Mouse (Mus musculus) neural tube, embryonic 15.5 days (tissue): Measurements from ENCODE around the gene Gm20388. TPM values are rescaled to one million over a fixed set of nuclear protein-coding genes. Genes with fewer than 3 reads are reported as not detected.
A peak's percentile ranks its signal among the peaks of the same experiment; 100 is the strongest.

Experiments used
- ATAC-seq: fragments of 200-750 bp; cut with Nextera tagmentation; 2 replicates; pipeline ENCODE4 v1.8.0; 2017; ENCODE audit warnings: mild to moderate bottlenecking, moderate TSS enrichment, moderate library complexity; ENCODE audit not compliant: low FRiP score
- H3K27ac ChIP-seq: fragments of 300-500 bp; sonication (generic); replicated peaks from 2 replicates; pipeline ENCODE4 v1.5.1; 2015; ENCODE audit warnings: mild to moderate bottlenecking, inconsistent platforms
- H3K27me3 ChIP-seq: fragments of 300-500 bp; sonication (generic); replicated peaks from 2 replicates; pipeline ENCODE4 v1.6.1; 2015; ENCODE audit warnings: inconsistent platforms
- H3K36me3 ChIP-seq: fragments of 300-500 bp; sonication (generic); 2 replicates; pipeline ENCODE4 v1.6.1; 2015; ENCODE audit warnings: inconsistent platforms
- H3K4me1 ChIP-seq: fragments of 300-500 bp; sonication (generic); 2 replicates; pipeline ENCODE4 v1.6.1; 2015; ENCODE audit warnings: inconsistent platforms
- H3K4me2 ChIP-seq: fragments of 300-500 bp; sonication (generic); 2 replicates; pipeline ENCODE4 v1.6.1; 2015; ENCODE audit warnings: inconsistent platforms, mild to moderate bottlenecking, moderate library complexity
- H3K4me3 ChIP-seq: fragments of 300-500 bp; sonication (generic); replicated peaks from 2 replicates; pipeline ENCODE4 v1.5.1; 2015; ENCODE audit warnings: mild to moderate bottlenecking, inconsistent platforms
- H3K9ac ChIP-seq: fragments of 300-500 bp; sonication (generic); replicated peaks from 2 replicates; pipeline ENCODE4 v1.6.1; 2015; ENCODE audit warnings: mild to moderate bottlenecking, inconsistent platforms
- H3K9me3 ChIP-seq: fragments of 300-500 bp; sonication (generic); replicated peaks from 2 replicates; pipeline ENCODE4 v1.6.1; 2016; ENCODE audit warnings: inconsistent platforms
- WGBS: fragments of 180-500 bp; shearing (Covaris S2); methylation state at CpG from one replicate; pipeline ENCODE4 v1.1.7; 2015; ENCODE audit warnings: mixed read lengths; 5-methylcytosine and 5-hydroxymethylcytosine counted together
- polyA plus RNA-seq: library from polyadenylated mRNA; unstranded; fragments of >200 nt; fragmentation: Nextera tagmentation; extraction: Ambion mirVana; gene quantifications from 2 replicates; pipeline ENCODE4 v1.2.1, GENCODE M21; 2015

Gm20388 gene
- polyA plus RNA-seq, 1 experiment from 2014 or later: not detected

DNA sequence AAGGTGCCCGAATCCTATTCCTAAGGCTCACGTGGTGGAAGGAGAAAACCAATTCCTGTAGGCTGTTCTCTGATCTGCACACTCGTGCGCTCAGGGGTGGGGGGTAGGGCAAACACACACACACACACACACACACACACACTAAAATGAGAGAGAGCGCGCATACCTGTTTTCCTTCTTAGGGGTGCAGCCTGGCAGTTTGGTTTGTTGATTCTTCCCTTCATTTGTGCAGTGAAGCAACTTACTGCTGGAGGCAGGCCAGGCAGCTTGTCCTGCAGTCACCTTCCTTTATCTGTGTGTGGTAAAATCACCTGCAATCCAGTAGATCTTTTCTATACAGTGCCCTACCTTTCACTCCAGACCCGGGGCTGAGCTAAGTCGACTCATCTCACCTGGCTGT lies 3846.3 kb downstream of the Gm20388 start:
- Histone ChIP-seq H3K36me3 (no peaks in the 10 kb centered on the region), H3K4me2 (no peak overlapping the region), H3K9ac (no peak overlapping the region), H3K27me3 (no peaks in the 10 kb centered on the region), H3K27ac (no peak overlapping the region), H3K4me3 (no peak overlapping the region), H3K9me3 (no peaks in the 10 kb centered on the region), H3K4me1 (peaks cover 44% of the 10 kb centered on the region)
- 83% methylated on average over 8 of the region's 8 CpGs for WGBS
- ATAC-seq: no peak

GRCm38 (mm10) chr8:123758935-123759334 lies 3848.3 kb downstream of the Gm20388 start:
- Histone ChIP-seq H3K9ac (no peak overlapping the region), H3K27me3 (no peaks in the 10 kb centered on the region), H3K27ac (no peak overlapping the region), H3K36me3 (no peaks in the 10 kb centered on the region), H3K4me2 (no peak overlapping the region), H3K9me3 (no peaks in the 10 kb centered on the region), H3K4me3 (no peak overlapping the region), H3K4me1 (peaks cover 46% of the 10 kb centered on the region)
- 88% methylated on average over 1 of the region's 1 CpGs for WGBS
- ATAC-seq: no peak

GRCm38 (mm10) chr8:123759933-123760332 lies 3849.3 kb downstream of the Gm20388 start:
- no peaks in the 10 kb centered on the region for H3K9me3 ChIP-seq
- peak overlapping the region; percentile 8; the same call in 1 of the 2 replicates for H3K4me3 ChIP-seq
- H3K36me3 ChIP-seq: no peaks in the 10 kb centered on the region
- H3K4me2 ChIP-seq: peak overlapping the region; percentile 49
- WGBS: 5% methylated on average over 10 of the region's 10 CpGs
- no peaks in the 10 kb centered on the region for H3K27me3 ChIP-seq
- peak; percentile 56; the same call in 1 of the 2 replicates for ATAC-seq
- no peak overlapping the region for H3K27ac ChIP-seq
- H3K9ac ChIP-seq: no peak overlapping the region
- H3K4me1 ChIP-seq: peaks cover 40% of the 10 kb centered on the region

- 27% methylated on average over 5 of the region's 5 CpGs for WGBS
- Histone ChIP-seq H3K4me2 (no peak overlapping the region), H3K27ac (no peak overlapping the region), H3K4me3 (no peak overlapping the region), H3K36me3 (no peaks in the 10 kb centered on the region), H3K9ac (no peak overlapping the region), H3K4me1 (peaks cover 40% of the 10 kb centered on the region), H3K9me3 (no peaks in the 10 kb centered on the region), H3K27me3 (no peaks in the 10 kb centered on the region)
- ATAC-seq: no peak
Measured at GRCm38 (mm10) chr8:123760579-123760978, 3849.9 kb downstream of the Gm20388 start.

DNA sequence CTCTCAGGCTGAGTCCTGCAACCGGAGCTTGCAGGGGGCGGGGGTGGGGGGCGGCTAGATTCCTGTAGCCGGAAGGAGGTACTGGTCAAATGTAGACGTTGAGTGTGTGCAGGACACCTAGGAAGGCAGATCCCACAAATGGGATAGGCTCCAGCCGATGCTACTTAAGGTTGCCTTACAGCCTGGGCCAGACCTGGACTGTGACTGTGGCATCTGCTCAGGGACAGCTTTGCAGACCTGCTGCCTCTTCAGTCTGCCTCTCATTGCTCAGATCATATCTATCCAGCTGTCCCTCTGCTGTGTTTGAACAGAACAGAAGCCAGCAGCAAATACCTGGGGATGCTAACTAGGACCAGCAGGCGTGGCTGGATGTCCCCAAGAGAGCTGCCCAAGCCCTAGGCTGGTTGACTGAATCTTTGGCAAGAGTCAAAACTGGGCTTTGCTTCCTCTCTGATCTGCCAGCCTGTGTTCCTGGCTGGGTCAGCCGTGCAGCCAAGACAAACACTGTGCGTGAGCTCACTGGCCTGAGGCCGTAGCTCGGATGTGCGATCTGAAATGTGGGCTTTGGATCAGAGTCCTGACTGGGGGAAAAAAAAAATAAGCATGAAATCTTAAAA lies 3850.7 kb downstream of the Gm20388 start:
- Histone ChIP-seq H3K9me3 (no peaks in the 10 kb centered on the region), H3K36me3 (no peaks in the 10 kb centered on the region), H3K4me1 (peaks cover 40% of the 10 kb centered on the region), H3K4me2 (no peak overlapping the region), H3K9ac (no peak overlapping the region), H3K27ac (no peak overlapping the region; the same call in 1 of the 2 replicates), H3K27me3 (no peaks in the 10 kb centered on the region), H3K4me3 (no peak overlapping the region)
- no peak for ATAC-seq
- WGBS: 42% methylated on average over 12 of the region's 12 CpGs

DNA sequence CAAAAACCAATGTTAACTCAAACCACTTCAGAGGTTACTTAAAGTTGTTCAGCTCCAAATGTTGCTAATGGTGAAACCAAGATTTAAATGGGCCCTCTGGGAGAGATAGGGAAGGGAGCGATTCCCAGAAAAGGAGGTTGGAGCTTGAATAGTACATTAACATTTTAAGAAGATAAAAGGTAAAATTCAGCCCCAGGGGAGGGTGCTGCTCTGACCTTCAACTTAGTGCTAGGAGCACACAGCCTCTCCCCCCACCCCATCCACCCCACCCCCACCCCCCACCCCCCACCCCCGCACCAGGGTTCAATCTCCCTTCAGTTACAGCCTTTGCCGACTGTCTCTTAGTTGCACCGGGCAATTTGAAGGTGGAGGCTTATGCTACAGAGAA lies 3851.2 kb downstream of the Gm20388 start:
- WGBS: 14% methylated on average over 4 of the region's 4 CpGs
- no peak for ATAC-seq
- Histone ChIP-seq H3K27ac (no peak overlapping the region), H3K9me3 (no peaks in the 10 kb centered on the region), H3K9ac (no peak overlapping the region), H3K4me1 (peaks cover 40% of the 10 kb centered on the region), H3K4me3 (no peak overlapping the region), H3K27me3 (no peaks in the 10 kb centered on the region), H3K36me3 (no peaks in the 10 kb centered on the region), H3K4me2 (no peak overlapping the region)

GRCm38 (mm10) chr8:123763355-123763754 lies 3852.7 kb downstream of the Gm20388 start:
- no peak overlapping the region for H3K4me3 ChIP-seq
- H3K4me1 ChIP-seq: peaks cover 40% of the 10 kb centered on the region
- no peak overlapping the region for H3K4me2 ChIP-seq
- peak overlapping the region; percentile 45 for H3K27ac ChIP-seq
- ATAC-seq: no peak
- H3K36me3 ChIP-seq: no peaks in the 10 kb centered on the region
- WGBS: 31% methylated on average over 7 of the region's 7 CpGs
- no peaks in the 10 kb centered on the region for H3K27me3 ChIP-seq
- no peak overlapping the region for H3K9ac ChIP-seq
- H3K9me3 ChIP-seq: no peaks in the 10 kb centered on the region

DNA sequence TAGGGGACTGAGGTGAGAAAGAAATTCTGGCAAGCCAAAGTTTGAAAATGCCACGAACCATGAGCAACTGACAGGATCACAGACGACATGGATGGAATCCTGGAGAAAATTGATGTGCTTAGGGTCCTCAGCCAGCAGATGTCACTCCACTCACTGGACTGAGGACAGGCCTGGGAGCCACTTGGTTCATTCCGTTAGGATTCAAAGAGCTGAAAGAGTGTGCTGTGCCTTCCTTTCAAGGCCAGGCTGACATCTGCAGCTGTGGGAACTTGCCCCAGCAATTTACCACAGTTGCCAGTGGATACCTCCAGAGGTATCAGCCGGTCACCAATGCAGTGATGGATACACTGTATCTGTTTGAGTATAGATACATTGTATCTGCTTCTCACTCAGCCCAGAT lies 3854.0 kb downstream of the Gm20388 start:
- WGBS: 38% methylated on average over 4 of the region's 4 CpGs
- no peak overlapping the region for H3K4me2 ChIP-seq
- ATAC-seq: no peak

DNA sequence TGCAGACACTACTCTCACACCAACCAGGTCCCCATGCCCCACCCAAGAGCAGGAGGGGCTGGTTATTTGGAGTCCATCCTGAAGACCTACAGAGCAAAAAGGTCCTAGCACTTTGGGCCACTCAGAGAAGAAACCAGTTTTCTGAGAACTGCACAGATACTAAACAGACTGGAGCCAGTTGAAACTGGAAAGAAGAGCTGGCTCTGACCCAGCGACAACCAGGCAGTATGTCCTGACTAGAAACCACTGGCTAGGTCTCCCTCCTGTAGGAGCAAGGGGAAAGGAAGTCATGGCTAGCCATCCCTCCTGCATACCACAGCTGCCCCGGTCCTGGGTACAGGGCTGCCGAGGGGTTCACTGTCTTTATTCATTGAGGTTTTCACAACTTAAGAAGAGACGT lies 3855.9 kb downstream of the Gm20388 start:
- no peaks in the 10 kb centered on the region for H3K27me3 ChIP-seq
- H3K9me3 ChIP-seq: no peaks in the 10 kb centered on the region
- WGBS: 87% methylated on average over 4 of the region's 4 CpGs
- H3K4me2 ChIP-seq: no peak overlapping the region
- no peak overlapping the region for H3K9ac ChIP-seq
- no peak for ATAC-seq
- peaks cover 24% of the 10 kb centered on the region for H3K4me1 ChIP-seq
- H3K36me3 ChIP-seq: no peaks in the 10 kb centered on the region
- H3K4me3 ChIP-seq: no peak overlapping the region
- no peak overlapping the region for H3K27ac ChIP-seq

More for the DNA sequence above, 3854.0 kb downstream of the Gm20388 start:
- no peaks in the 10 kb centered on the region for H3K36me3 ChIP-seq
- no peak overlapping the region for H3K9ac ChIP-seq
- H3K27ac ChIP-seq: no peak overlapping the region
- H3K4me1 ChIP-seq: peaks cover 42% of the 10 kb centered on the region
- H3K27me3 ChIP-seq: no peaks in the 10 kb centered on the region
- H3K9me3 ChIP-seq: no peaks in the 10 kb centered on the region
- H3K4me3 ChIP-seq: no peak overlapping the region

DNA sequence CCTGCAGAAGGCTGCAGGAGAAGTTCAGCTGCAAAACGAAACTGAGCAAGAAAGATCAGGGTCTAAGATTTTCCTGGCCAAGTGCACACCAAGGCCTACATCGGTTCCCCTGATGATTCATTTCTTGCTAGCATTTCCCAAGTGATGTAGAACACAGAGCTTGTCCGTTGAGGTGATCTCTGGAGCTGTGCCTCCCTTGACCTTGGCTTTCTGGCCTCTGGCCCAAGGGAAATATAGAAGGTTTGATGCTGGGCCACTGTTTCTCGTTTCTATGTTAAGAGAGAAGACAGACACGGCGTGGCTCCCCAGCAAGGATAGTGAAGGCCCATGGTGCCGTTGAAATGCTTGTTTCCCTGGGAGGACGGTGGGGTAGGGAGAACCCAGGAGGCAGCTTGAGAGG lies 3857.2 kb downstream of the Gm20388 start:
- Histone ChIP-seq H3K4me1 (peaks cover 11% of the 10 kb centered on the region), H3K9ac (no peak overlapping the region), H3K9me3 (no peaks in the 10 kb centered on the region), H3K4me3 (no peak overlapping the region), H3K27ac (no peak overlapping the region), H3K36me3 (no peaks in the 10 kb centered on the region), H3K4me2 (no peak overlapping the region), H3K27me3 (no peaks in the 10 kb centered on the region)
- 89% methylated on average over 8 of the region's 8 CpGs for WGBS
- ATAC-seq: no peak

- Histone ChIP-seq H3K27ac (no peak overlapping the region), H3K4me2 (no peak overlapping the region), H3K9me3 (no peaks in the 10 kb centered on the region), H3K9ac (no peak overlapping the region), H3K27me3 (no peaks in the 10 kb centered on the region), H3K36me3 (no peaks in the 10 kb centered on the region), H3K4me1 (peaks cover 4% of the 10 kb centered on the region; the same call in 1 of the 2 replicates), H3K4me3 (no peak overlapping the region)
- 64% methylated on average over 16 of the region's 16 CpGs for WGBS
- ATAC-seq: no peak
Measured at GRCm38 (mm10) chr8:123768492-123769356, 3858.1 kb downstream of the Gm20388 start.

- H3K36me3 ChIP-seq: no peaks in the 10 kb centered on the region
- peaks cover 6% of the 10 kb centered on the region; the same call in 1 of the 2 replicates for H3K4me1 ChIP-seq
- no peak for ATAC-seq
- H3K4me3 ChIP-seq: no peak overlapping the region
- H3K9ac ChIP-seq: no peak overlapping the region
- no peaks in the 10 kb centered on the region for H3K9me3 ChIP-seq
- no peak overlapping the region for H3K4me2 ChIP-seq
- WGBS: 59% methylated on average over 12 of the region's 12 CpGs
- no peaks in the 10 kb centered on the region for H3K27me3 ChIP-seq
- H3K27ac ChIP-seq: no peak overlapping the region
Measured at GRCm38 (mm10) chr8:123773468-123773867, 3862.8 kb downstream of the Gm20388 start.
